Mouse (Mus musculus) pancreas, adult 10 weeks (tissue): ENCODE results near the gene Omg. TPM values are rescaled to one million over a fixed set of nuclear protein-coding genes. Genes with fewer than 3 reads are reported as not detected.

ENCODE experiments used
- polyA plus RNA-seq: library from polyadenylated mRNA; stranded (reverse); fragments of 350-450 nt; fragmentation: Illumina TruSeq; extraction: RNeasy Lipid Tissue Mini Kit (QIAGEN cat#74804); gene quantifications from one replicate; pipeline ENCODE4 v1.2.3, GENCODE M21; 2015; ENCODE audit warnings: low read depth, low replicate concordance; ENCODE audit not compliant: insufficient read depth

Gene Omg
- polyA plus RNA-seq, result not detected

DNA sequence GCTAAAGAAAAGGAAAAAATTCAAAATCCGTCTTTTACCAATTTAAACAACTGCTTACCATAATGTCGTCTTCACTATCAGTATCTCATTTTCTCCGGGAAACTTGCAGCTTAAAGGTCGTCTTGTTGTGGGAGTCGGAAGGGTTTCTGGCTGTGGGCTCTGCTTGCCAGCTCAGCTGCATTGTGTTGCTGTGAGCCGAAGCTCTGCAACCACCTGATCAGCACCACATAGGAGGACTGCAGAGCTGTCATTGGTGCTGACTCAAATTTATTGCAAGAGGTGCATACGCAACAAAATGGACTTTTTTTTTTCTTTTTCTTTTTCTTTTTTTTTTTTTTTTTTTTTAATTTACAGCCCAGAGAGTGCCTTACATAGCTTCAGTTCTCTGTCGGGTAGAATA lies at the start of gene Omg:
TSS of gene Omg (minus strand) at position 240 of the 400 bp plus-strand sequence.

DNA sequence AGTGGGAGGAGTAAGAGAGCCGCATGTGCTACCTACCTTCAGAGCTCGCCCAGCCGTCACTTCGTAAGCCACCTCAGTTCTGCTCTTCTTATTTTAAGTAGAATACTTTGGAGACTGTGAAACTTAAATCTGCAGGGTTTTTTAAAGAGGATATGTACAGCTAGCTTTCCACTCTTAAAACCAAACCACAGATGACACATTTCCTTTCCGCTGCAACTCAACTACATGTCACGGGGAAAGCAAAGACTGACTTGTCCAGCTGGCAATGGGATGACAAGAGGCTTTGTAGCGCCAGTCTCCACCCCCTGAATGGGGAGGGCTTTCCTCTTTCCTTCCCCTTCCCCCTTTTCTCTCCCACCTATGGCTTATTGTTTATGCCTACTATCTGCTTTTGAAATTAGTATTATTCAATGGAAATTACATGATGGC lies 26.5 kb upstream of the Omg start, which contains the start of the genes Evi2 and Evi2a:
TSS of gene Evi2 (minus strand) at position 257 of the 429 bp plus-strand sequence.
TSS of gene Evi2a (minus strand) at position 277 of the 429 bp plus-strand sequence.

DNA sequence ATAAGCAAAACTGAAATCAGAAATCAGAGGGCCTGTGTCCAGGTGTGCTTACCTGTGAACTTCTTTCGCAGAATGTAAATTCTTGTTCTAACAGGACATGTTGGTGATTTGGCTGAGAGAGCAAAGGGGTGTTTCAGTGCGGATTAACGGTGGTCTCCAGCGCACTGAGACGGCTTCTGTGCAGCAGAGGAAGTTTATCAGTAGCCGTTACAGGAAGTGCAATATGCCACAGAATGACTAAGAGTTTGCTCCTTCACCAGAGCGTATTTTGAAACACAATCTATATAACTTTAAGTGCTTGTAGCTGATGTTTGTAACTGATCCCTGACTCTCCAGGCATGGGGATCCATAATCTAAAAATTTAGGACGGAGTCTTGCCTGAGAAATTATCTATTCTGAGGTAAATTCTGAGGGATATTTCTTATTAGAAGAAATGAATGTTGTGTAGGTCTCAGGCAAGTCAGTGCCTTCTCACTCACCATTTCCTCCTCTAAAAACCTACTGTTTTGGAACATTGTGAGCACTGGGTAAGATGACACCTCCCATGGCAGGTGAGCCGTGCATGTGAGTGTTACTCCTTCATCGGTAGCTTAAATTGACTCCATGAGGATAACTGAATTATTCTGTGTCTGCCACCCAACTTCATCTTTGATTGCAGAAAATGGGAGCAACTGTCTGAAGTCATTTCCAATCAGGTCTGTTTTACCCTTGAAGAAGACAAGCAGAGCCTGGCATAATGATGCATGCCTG lies 19.9 kb upstream of the Omg start, which contains the start of gene Evi2b:
TSS of gene Evi2b (minus strand) at position 203 of the 750 bp plus-strand sequence.

Other genes starting within 250 kb of the Omg start
- gene Wsb1, start 249.4 kb downstream of the Omg start, polyA plus RNA-seq, result 17.7 TPM
- gene Gm9964, start 207.2 kb downstream of the Omg start, polyA plus RNA-seq, result not detected
- gene Nf1, start 164.4 kb downstream of the Omg start, polyA plus RNA-seq, result 3.9 TPM
- gene Evi2b, start 19.7 kb upstream of the Omg start, polyA plus RNA-seq, result 0.52 TPM
- gene Evi2, start 26.5 kb upstream of the Omg start, polyA plus RNA-seq, result 0.31 TPM
- gene Evi2a, start 26.5 kb upstream of the Omg start, polyA plus RNA-seq, result 1.3 TPM
- gene Rab11fip4, start 87.1 kb upstream of the Omg start, polyA plus RNA-seq, result 2.3 TPM